Mouse (Mus musculus): ENCODE data around the gene Catip. TPM values are rescaled to one million over a fixed set of nuclear protein-coding genes. Genes with fewer than 3 reads are reported as not detected.
"Not testable (repeated sequence)": the region's sequence is repeated elsewhere in the genome, so short reads cannot be mapped to it uniquely, and the experiment has no call there.

Catip gene
- polyA plus RNA-seq (2014; fragmentation: Nextera tagmentation; extraction: Ambion mirVana) = 0.21 TPM in 1 of 2 replicates, not detected in the other

DNA sequence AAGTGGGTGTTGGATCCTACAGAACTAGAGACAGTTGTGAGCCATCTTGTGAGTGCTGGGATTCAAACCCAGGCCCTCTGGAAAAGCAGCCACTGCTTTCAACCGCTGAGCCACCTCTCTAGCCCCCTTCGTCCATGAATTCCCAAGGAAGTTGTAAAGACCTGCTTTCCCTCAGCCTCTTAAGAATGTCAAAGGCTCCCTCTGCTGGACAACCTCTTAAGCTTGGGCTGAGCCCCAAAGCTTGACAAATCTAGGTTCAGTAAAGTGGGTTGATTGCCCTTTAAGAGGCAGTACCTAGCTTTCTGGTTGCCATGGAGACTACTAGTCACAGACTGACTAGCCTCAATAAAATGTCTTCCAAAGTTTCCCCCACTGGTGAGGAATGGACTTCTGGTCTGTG lies at the start of gene Catip:
Gene Catip, plus strand, starts transcription at position 297 of the 400 bp plus-strand sequence.
- H3K27ac ChIP-seq (ENCODE audit: low read depth, low read length) = no peak within 1 kb of the TSS
- no peak within 1 kb of the TSS for H3K9ac ChIP-seq (ENCODE audit: low read depth, low read length)
- H3K36me3 ChIP-seq (ENCODE audit: control insufficient read depth, insufficient read depth, low read length) = no peaks in the 10 kb centered on the region
- no peak within 1 kb of the TSS for H3K4me2 ChIP-seq
- no peak within 1 kb of the TSS for H3K4me3 ChIP-seq (ENCODE audit: low read depth, low read length)
- 2% methylated on average over 2 of the region's 2 CpGs for WGBS
- H3K4me1 ChIP-seq (replicated peaks; ENCODE audit: control insufficient read depth, insufficient read depth, low read length) = 0 out of 2 replicates have a peak, but pooled peaks cover 3% of the 10 kb centered on the region
- ATAC-seq (replicated peaks; ENCODE audit: low FRiP score) (peak; percentile 49; the same call in 1 of the 2 replicates), DNase-seq (ENCODE audit: low spot score) (no peak)
- H3K27me3 ChIP-seq (replicated peaks; ENCODE audit: control insufficient read depth, insufficient read depth, low read length) = no peaks in the 10 kb centered on the region
- H3K9me3 ChIP-seq (ENCODE audit: control insufficient read depth, low read length) = no peaks in the 10 kb centered on the region

DNA sequence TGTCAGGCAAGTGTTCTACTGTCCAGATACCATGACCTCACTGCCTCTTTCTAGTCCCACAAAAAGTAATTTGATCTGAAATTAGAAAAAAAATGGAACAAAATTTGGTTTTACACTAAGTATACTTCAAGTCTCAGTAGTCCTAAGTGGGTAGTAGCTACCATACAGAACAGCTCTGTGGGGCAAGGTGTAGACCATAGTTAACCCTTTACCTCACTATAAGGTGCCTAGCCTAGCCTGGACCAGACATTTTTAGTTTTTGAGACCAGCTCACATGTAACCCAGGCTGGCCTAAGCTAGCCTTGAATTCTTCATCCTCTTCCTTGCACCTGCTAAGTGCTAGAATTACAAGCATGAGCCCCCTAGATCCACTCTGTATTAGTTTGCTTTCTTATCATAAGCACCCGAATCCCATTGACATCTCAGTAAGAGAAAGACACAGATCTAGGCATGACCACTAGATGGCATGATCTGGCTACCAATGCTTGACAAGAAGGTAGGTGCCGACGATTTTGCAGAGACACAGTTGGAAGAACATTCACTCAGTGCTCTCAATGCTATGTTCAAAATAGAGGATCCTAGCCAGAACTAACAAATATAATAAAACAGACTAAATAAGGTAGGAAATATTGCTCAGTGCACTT lies 48.7 kb upstream of the Catip start:
- Histone ChIP-seq H3K36me3 (ENCODE audit: control insufficient read depth, insufficient read depth, low read length) (no peaks in the 10 kb centered on the region), H3K4me2 (no peak overlapping the region), H3K9me3 (ENCODE audit: control insufficient read depth, low read length) (no peaks in the 10 kb centered on the region), H3K4me1 (replicated peaks; ENCODE audit: control insufficient read depth, insufficient read depth, low read length) (peaks cover 11% of the 10 kb centered on the region), H3K27ac (ENCODE audit: low read depth, low read length) (no peak overlapping the region), H3K9ac (ENCODE audit: low read depth, low read length) (no peak overlapping the region), H3K27me3 (replicated peaks; ENCODE audit: control insufficient read depth, insufficient read depth, low read length) (no peaks in the 10 kb centered on the region), H3K4me3 (ENCODE audit: low read depth, low read length) (no peak overlapping the region)
- peak; percentile 29; the same call in 1 of the 2 replicates for ATAC-seq (replicated peaks; ENCODE audit: low FRiP score)
- DNase-seq (ENCODE audit: low spot score) = no peak
- WGBS = 4% methylated on average over 3 of the region's 3 CpGs

DNA sequence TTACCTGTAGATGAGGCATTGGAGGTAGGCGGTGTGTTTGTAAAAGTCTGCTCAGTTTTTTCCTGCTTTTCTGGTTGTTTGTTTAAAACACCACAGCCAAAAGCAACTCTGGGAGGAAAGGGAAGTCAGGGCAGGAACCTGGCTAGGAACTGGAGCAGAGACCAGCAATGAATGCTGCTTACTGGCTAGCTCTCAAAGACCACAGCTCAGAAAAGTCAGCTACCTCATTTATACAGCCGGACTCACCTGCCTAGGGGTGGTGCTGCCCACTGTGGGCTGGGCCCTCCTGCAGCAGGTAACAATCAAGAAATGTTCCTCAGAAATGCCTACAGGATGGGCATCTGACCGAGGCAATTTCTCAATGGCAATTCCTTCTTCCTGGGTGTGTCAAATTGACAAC lies 47.1 kb upstream of the Catip start:
- WGBS = 72% methylated on average over 3 of the region's 3 CpGs

DNA sequence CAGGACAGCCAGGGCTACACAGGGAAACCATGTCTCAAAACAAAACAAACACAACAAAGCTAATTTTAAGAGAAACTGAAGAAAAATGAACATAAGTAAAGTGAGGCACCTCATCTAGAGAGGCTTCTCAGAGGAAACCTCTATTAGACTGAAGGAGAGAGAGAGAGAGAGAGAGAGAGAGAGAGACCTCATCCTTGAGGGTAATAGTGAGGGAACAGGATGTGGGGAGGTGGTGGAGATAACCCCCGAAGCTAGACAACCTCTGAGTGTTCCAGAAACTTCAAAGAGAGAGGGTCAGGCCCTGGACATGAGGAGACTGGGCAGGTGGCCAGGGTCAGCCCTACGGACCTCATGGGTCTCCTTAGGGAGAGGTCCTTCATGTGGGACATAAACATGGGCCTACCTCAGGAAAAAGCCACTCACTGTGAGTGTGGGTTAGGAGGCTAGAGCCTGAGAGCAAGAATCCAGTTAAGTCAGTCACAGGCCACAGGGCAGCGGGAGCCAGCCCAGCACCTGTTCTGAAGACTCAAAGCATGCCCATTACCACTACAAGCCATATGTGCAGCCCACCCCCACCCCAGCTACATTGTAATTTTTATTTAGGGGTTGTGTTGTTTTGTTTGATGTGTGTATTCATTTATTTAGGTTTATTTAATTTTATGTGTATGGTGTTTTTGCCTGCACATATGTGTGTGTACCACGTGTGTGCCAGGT lies 45.6 kb upstream of the Catip start:
- ATAC-seq (replicated peaks; ENCODE audit: low FRiP score) = no peak
- H3K9ac ChIP-seq (ENCODE audit: low read depth, low read length) = no peak overlapping the region
- no peaks in the 10 kb centered on the region for H3K9me3 ChIP-seq (ENCODE audit: control insufficient read depth, low read length)
- no peaks in the 10 kb centered on the region for H3K4me1 ChIP-seq (replicated peaks; ENCODE audit: control insufficient read depth, insufficient read depth, low read length)
- H3K4me3 ChIP-seq (ENCODE audit: low read depth, low read length) = no peak overlapping the region
- H3K27me3 ChIP-seq (replicated peaks; ENCODE audit: control insufficient read depth, insufficient read depth, low read length) = no peaks in the 10 kb centered on the region
- no peak overlapping the region for H3K27ac ChIP-seq (ENCODE audit: low read depth, low read length)
- WGBS = 68% methylated on average over 4 of the region's 4 CpGs
- DNase-seq (ENCODE audit: low spot score) = no peak
- no peak overlapping the region for H3K4me2 ChIP-seq
- no peaks in the 10 kb centered on the region for H3K36me3 ChIP-seq (ENCODE audit: control insufficient read depth, insufficient read depth, low read length)

More for the DNA sequence above, 47.1 kb upstream of the Catip start:
- ATAC-seq (replicated peaks; ENCODE audit: low FRiP score) = no peak
- Histone ChIP-seq H3K4me1 (replicated peaks; ENCODE audit: control insufficient read depth, insufficient read depth, low read length) (peaks cover 3% of the 10 kb centered on the region), H3K4me3 (ENCODE audit: low read depth, low read length) (no peak overlapping the region), H3K9ac (ENCODE audit: low read depth, low read length) (no peak overlapping the region), H3K4me2 (no peak overlapping the region), H3K36me3 (ENCODE audit: control insufficient read depth, insufficient read depth, low read length) (no peaks in the 10 kb centered on the region), H3K27ac (ENCODE audit: low read depth, low read length) (no peak overlapping the region), H3K9me3 (ENCODE audit: control insufficient read depth, low read length) (no peaks in the 10 kb centered on the region), H3K27me3 (replicated peaks; ENCODE audit: control insufficient read depth, insufficient read depth, low read length) (no peaks in the 10 kb centered on the region)
- DNase-seq (ENCODE audit: low spot score) = no peak

DNA sequence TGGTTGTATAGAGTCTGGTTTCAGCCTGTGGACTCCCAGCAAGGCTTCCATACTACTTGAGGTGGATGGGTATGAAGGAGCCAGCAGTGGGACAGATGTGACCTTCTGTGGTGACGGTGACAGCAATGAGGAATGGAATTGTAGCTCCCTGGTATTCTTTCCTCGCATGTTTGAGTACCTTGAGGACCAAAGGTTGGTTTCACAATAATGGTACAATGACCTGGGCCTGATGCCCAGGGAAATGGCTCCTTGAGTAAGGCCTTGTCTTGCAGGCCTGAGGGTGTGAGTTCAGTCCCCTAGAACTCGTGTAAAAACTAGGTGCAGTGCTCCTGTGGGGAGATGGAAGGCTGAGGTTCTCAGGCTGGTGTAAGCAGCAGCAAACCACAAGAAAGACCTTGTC lies 43.2 kb upstream of the Catip start:
- H3K4me1 ChIP-seq (replicated peaks; ENCODE audit: control insufficient read depth, insufficient read depth, low read length) = no peaks in the 10 kb centered on the region
- no peak overlapping the region for H3K27ac ChIP-seq (ENCODE audit: low read depth, low read length)
- ATAC-seq (replicated peaks; ENCODE audit: low FRiP score) = no peak
- no peaks in the 10 kb centered on the region for H3K27me3 ChIP-seq (replicated peaks; ENCODE audit: control insufficient read depth, insufficient read depth, low read length)
- H3K4me3 ChIP-seq (ENCODE audit: low read depth, low read length) = no peak overlapping the region
- H3K9me3 ChIP-seq (ENCODE audit: control insufficient read depth, low read length) = no peaks in the 10 kb centered on the region
- H3K4me2 ChIP-seq = no peak overlapping the region
- no peak for DNase-seq (ENCODE audit: low spot score)
- H3K36me3 ChIP-seq (ENCODE audit: control insufficient read depth, insufficient read depth, low read length) = no peaks in the 10 kb centered on the region
- no peak overlapping the region for H3K9ac ChIP-seq (ENCODE audit: low read depth, low read length)
- WGBS = 82% methylated on average over 3 of the region's 3 CpGs

DNA sequence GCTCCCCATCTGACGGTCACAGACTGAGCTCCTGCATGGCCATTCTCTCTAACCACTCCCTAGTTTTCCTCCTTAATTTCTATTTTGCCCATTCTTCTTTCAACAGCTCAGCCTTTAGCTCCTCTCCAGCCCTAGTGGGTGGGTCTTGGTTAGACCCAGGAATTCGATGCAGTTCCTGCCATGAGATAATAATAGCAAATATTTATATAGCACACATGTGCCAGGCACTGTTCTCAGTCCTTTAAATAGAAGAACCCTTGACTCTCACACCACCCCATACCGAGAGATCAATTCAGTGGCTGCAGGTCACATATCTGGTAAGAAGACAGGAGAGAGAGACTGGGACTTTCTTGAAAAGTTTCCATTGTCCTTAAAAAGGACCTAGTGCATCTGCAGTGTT lies 40.5 kb upstream of the Catip start:
- Histone ChIP-seq H3K9me3 (ENCODE audit: control insufficient read depth, low read length) (no peaks in the 10 kb centered on the region), H3K36me3 (ENCODE audit: control insufficient read depth, insufficient read depth, low read length) (no peaks in the 10 kb centered on the region), H3K9ac (ENCODE audit: low read depth, low read length) (no peak overlapping the region), H3K27me3 (replicated peaks; ENCODE audit: control insufficient read depth, insufficient read depth, low read length) (no peaks in the 10 kb centered on the region), H3K4me2 (no peak overlapping the region), H3K4me1 (replicated peaks; ENCODE audit: control insufficient read depth, insufficient read depth, low read length) (no peaks in the 10 kb centered on the region), H3K27ac (ENCODE audit: low read depth, low read length) (no peak overlapping the region), H3K4me3 (ENCODE audit: low read depth, low read length) (no peak overlapping the region)
- no peak for ATAC-seq (replicated peaks; ENCODE audit: low FRiP score)
- 65% methylated on average over 3 of the region's 3 CpGs for WGBS
- no peak for DNase-seq (ENCODE audit: low spot score)

DNA sequence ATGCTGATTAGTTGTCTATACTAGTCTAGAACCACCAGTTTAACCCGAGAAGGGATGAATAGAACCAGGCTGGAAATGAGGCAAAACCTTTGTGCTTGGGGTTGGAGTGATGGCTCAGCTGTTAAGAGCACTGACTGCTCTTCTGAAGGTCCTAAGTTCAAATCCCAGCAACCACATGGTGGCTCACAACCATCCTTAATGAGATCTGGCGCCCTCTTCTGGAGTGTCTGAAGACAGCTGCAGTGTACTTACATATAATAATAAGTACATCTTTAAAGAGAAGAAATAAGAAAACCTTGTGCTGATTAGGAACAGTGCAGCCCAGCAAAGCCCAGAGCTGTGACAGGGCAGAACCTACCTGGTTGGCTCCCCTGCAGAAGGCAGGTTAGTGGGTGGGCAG lies 35.0 kb upstream of the Catip start:
- not testable (repeated sequence) for H3K27ac ChIP-seq (ENCODE audit: low read depth, low read length); H3K27me3 ChIP-seq (replicated peaks; ENCODE audit: control insufficient read depth, insufficient read depth, low read length); ATAC-seq (replicated peaks; ENCODE audit: low FRiP score); H3K9me3 ChIP-seq (ENCODE audit: control insufficient read depth, low read length); H3K4me2 ChIP-seq; H3K36me3 ChIP-seq (ENCODE audit: control insufficient read depth, insufficient read depth, low read length); H3K9ac ChIP-seq (ENCODE audit: low read depth, low read length); H3K4me3 ChIP-seq (ENCODE audit: low read depth, low read length); DNase-seq (ENCODE audit: low spot score)
- 48% methylated on average over 2 of the region's 2 CpGs for WGBS
- H3K4me1 ChIP-seq (replicated peaks; ENCODE audit: control insufficient read depth, insufficient read depth, low read length) = peaks cover 21% of the 10 kb centered on the region

DNA sequence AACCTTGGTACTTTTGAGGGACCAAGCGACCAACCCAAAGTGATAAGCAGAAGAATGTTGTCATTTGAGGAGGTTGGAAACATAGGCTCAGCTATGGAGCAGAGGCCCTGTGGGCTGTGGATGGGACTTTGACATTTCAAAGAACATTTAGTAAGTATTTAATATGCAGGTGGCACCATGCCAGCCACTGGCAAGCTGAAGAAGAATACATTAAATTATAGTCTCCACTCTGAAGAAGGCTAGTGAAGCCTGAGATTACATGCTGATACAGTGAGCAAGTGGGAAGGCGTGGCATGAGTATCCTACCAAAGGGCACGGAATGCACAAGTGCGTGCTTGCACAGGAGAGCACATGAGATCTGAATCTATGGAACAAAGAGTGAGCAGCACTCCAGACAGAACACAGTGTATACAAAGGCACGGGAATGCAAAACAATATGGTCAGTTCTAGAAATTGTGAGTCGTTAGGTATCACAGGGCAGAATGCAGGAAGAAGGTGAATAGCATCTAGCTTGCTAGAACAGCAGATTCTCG lies 31.9 kb upstream of the Catip start:
- H3K27ac ChIP-seq (ENCODE audit: low read depth, low read length) = 0 out of 2 replicates have a peak overlapping the region, but pooled peaks have one; percentile 13
- no peaks in the 10 kb centered on the region for H3K27me3 ChIP-seq (replicated peaks; ENCODE audit: control insufficient read depth, insufficient read depth, low read length)
- H3K4me3 ChIP-seq (ENCODE audit: low read depth, low read length) = no peak overlapping the region
- no peaks in the 10 kb centered on the region for H3K9me3 ChIP-seq (ENCODE audit: control insufficient read depth, low read length)
- no peaks in the 10 kb centered on the region for H3K36me3 ChIP-seq (ENCODE audit: control insufficient read depth, insufficient read depth, low read length)
- ATAC-seq (replicated peaks; ENCODE audit: low FRiP score) = no peak
- no peak overlapping the region for H3K4me2 ChIP-seq
- peaks cover 36% of the 10 kb centered on the region for H3K4me1 ChIP-seq (replicated peaks; ENCODE audit: control insufficient read depth, insufficient read depth, low read length)
- no peak for DNase-seq (ENCODE audit: low spot score)
- H3K9ac ChIP-seq (ENCODE audit: low read depth, low read length) = no peak overlapping the region
- 80% methylated on average over 7 of the region's 7 CpGs for WGBS
